Mouse (Mus musculus) spleen, adult 2 months (tissue): ENCODE results near the gene Frs2.

Source experiments
- CTCF ChIP-seq: fragments of 200-500 bp; IDR thresholded peaks from 2 replicates; pipeline ENCODE4 v1.5.1; 2011; ENCODE audit warnings: mild to moderate bottlenecking, inconsistent platforms; ENCODE audit not compliant: insufficient read depth, insufficient read length, insufficient replicate concordance; ENCODE audit errors: extremely low read depth
- POLR2A ChIP-seq: fragments of 200-500 bp; IDR thresholded peaks from 2 replicates; pipeline ENCODE4 v1.6.1; 2011; ENCODE audit warnings: low read depth, low read length, inconsistent platforms

DNA sequence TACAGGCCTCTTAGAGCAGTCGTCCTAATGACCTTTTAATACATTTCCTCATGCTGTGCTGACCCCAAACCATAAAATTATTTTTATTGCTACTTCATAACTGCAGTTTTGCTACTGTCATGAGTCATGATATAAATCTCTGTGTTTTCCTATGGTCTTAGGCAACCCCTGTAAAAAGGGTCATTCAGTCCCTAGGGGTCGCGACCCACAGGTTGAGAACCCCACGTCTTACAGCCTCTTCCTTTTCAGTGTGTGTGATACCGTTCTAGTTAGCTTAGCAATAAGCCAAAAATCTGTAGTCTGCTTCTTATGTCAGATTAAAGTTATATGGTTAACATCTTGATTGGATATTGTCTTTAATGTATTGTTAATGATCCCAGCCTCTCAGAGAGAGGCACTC lies 45.0 kb upstream of the Frs2 start:
- TF ChIP-seq POLR2A (no peak), CTCF (no peak)
